Mouse (Mus musculus): ENCODE data around the gene Peli1. TPM values are rescaled to one million over a fixed set of nuclear protein-coding genes. Genes with fewer than 3 reads are reported as not detected.
A peak's percentile ranks its signal among the peaks of the same experiment; 100 is the strongest.

The Peli1 gene
- polyA plus RNA-seq, 1 experiment from 2014 or later, result 63.9 TPM

GRCm38 (mm10) chr11:21062071-21062470 lies 29.0 kb upstream of the Peli1 start:
- H3K27ac ChIP-seq (replicated peaks), result no peak overlapping the region
- no peak for DNase-seq (ENCODE audit: low spot score)
- 93% methylated on average over 2 of the region's 2 CpGs for WGBS
- peaks cover 3% of the 10 kb centered on the region; the same call in 1 of the 2 replicates for H3K4me1 ChIP-seq
- H3K27me3 ChIP-seq (replicated peaks; ENCODE audit: low read depth, poor library complexity, severe bottlenecking), result no peaks in the 10 kb centered on the region
- H3K36me3 ChIP-seq (replicated peaks), result no peaks in the 10 kb centered on the region
- H3K9me3 ChIP-seq, result no peaks in the 10 kb centered on the region
- H3K4me3 ChIP-seq, result no peak overlapping the region

- no peaks in the 10 kb centered on the region for H3K9me3 ChIP-seq
- no peak for DNase-seq (ENCODE audit: low spot score)
- WGBS, result 90% methylated on average over 3 of the region's 3 CpGs
- no peaks in the 10 kb centered on the region for H3K27me3 ChIP-seq (replicated peaks; ENCODE audit: low read depth, poor library complexity, severe bottlenecking)
- no peaks in the 10 kb centered on the region for H3K36me3 ChIP-seq (replicated peaks)
- H3K4me1 ChIP-seq, result peaks cover 3% of the 10 kb centered on the region; the same call in 1 of the 2 replicates
- H3K4me3 ChIP-seq, result no peak overlapping the region
- H3K27ac ChIP-seq (replicated peaks), result no peak overlapping the region
These were observed 27.8 kb upstream of the Peli1 start for GRCm38 (mm10) chr11:21063271-21063670.

- Histone ChIP-seq H3K9me3 (no peaks in the 10 kb centered on the region), H3K4me1 (peaks cover 4% of the 10 kb centered on the region; the same call in 1 of the 2 replicates), H3K36me3 (replicated peaks) (no peaks in the 10 kb centered on the region), H3K27ac (replicated peaks) (no peak overlapping the region), H3K27me3 (replicated peaks; ENCODE audit: low read depth, poor library complexity, severe bottlenecking) (no peaks in the 10 kb centered on the region), H3K4me3 (no peak overlapping the region)
- WGBS, result 75% methylated on average over 2 of the region's 2 CpGs
- DNase-seq (ENCODE audit: low spot score), result no peak
These were observed 11.7 kb upstream of the Peli1 start for GRCm38 (mm10) chr11:21079400-21079799.

GRCm38 (mm10) chr11:21079851-21080362 lies 11.2 kb upstream of the Peli1 start:
- DNase-seq (ENCODE audit: low spot score), result no peak
- WGBS, result 63% methylated on average over 3 of the region's 3 CpGs
- Histone ChIP-seq H3K27me3 (replicated peaks; ENCODE audit: low read depth, poor library complexity, severe bottlenecking) (no peaks in the 10 kb centered on the region), H3K4me1 (peaks cover 4% of the 10 kb centered on the region; the same call in 1 of the 2 replicates), H3K27ac (replicated peaks) (no peak overlapping the region), H3K36me3 (replicated peaks) (no peaks in the 10 kb centered on the region), H3K4me3 (no peak overlapping the region), H3K9me3 (no peaks in the 10 kb centered on the region)

- 82% methylated on average over 3 of the region's 3 CpGs for WGBS
- peaks cover 4% of the 10 kb centered on the region; the same call in 1 of the 2 replicates for H3K4me1 ChIP-seq
- no peaks in the 10 kb centered on the region for H3K9me3 ChIP-seq
- DNase-seq (ENCODE audit: low spot score), result no peak
- no peaks in the 10 kb centered on the region for H3K36me3 ChIP-seq (replicated peaks)
- no peak overlapping the region for H3K4me3 ChIP-seq
- no peaks in the 10 kb centered on the region for H3K27me3 ChIP-seq (replicated peaks; ENCODE audit: low read depth, poor library complexity, severe bottlenecking)
- H3K27ac ChIP-seq (replicated peaks), result no peak overlapping the region
These were observed 9.9 kb upstream of the Peli1 start for GRCm38 (mm10) chr11:21081169-21081568.

GRCm38 (mm10) chr11:21082711-21083110 lies 8.4 kb upstream of the Peli1 start:
- Histone ChIP-seq H3K4me3 (no peak overlapping the region), H3K27me3 (replicated peaks; ENCODE audit: low read depth, poor library complexity, severe bottlenecking) (no peaks in the 10 kb centered on the region), H3K4me1 (peaks cover 4% of the 10 kb centered on the region; the same call in 1 of the 2 replicates), H3K27ac (replicated peaks) (no peak overlapping the region), H3K9me3 (no peaks in the 10 kb centered on the region), H3K36me3 (replicated peaks) (no peaks in the 10 kb centered on the region)
- no peak for DNase-seq (ENCODE audit: low spot score)
- WGBS, result 41% methylated on average over 2 of the region's 2 CpGs

- Histone ChIP-seq H3K36me3 (replicated peaks) (no peaks in the 10 kb centered on the region), H3K27ac (replicated peaks) (no peak overlapping the region), H3K9me3 (no peaks in the 10 kb centered on the region), H3K4me1 (peaks cover 7% of the 10 kb centered on the region), H3K27me3 (replicated peaks; ENCODE audit: low read depth, poor library complexity, severe bottlenecking) (no peaks in the 10 kb centered on the region), H3K4me3 (no peak overlapping the region)
- no peak for DNase-seq (ENCODE audit: low spot score)
- 56% methylated on average over 2 of the region's 2 CpGs for WGBS
These were observed 2.7 kb upstream of the Peli1 start for GRCm38 (mm10) chr11:21088356-21088755.

GRCm38 (mm10) chr11:21089571-21089970 lies 1.5 kb upstream of the Peli1 start:
- no peaks in the 10 kb centered on the region for H3K9me3 ChIP-seq
- 59% methylated on average over 4 of the region's 4 CpGs for WGBS
- no peak overlapping the region for H3K27ac ChIP-seq (replicated peaks)
- H3K27me3 ChIP-seq (replicated peaks; ENCODE audit: low read depth, poor library complexity, severe bottlenecking), result no peaks in the 10 kb centered on the region
- no peak overlapping the region for H3K4me3 ChIP-seq
- H3K4me1 ChIP-seq, result peaks cover 18% of the 10 kb centered on the region
- peaks cover 3% of the 10 kb centered on the region; the same call in 1 of the 2 replicates for H3K36me3 ChIP-seq (replicated peaks)
- no peak for DNase-seq (ENCODE audit: low spot score)

- WGBS, result under 1% methylated on average over 99 of the region's 99 CpGs
- H3K9me3 ChIP-seq, result no peaks in the 10 kb centered on the region
- peaks cover 18% of the 10 kb centered on the region for H3K4me1 ChIP-seq
- H3K36me3 ChIP-seq (replicated peaks), result peaks cover 15% of the 10 kb centered on the region
- H3K4me3 ChIP-seq, result peak overlapping the region; percentile 94
- peak overlapping the region; percentile 99 for H3K27ac ChIP-seq (replicated peaks)
- no peaks in the 10 kb centered on the region for H3K27me3 ChIP-seq (replicated peaks; ENCODE audit: low read depth, poor library complexity, severe bottlenecking)
- DNase-seq (ENCODE audit: low spot score), result peak; percentile 75
These were observed 626 bp downstream of the Peli1 start for GRCm38 (mm10) chr11:21091428-21092405.

GRCm38 (mm10) chr11:21092621-21093020 lies 1.5 kb downstream of the Peli1 start:
- no peak for DNase-seq (ENCODE audit: low spot score)
- no peaks in the 10 kb centered on the region for H3K9me3 ChIP-seq
- H3K27ac ChIP-seq (replicated peaks), result peak overlapping the region; percentile 99
- H3K27me3 ChIP-seq (replicated peaks; ENCODE audit: low read depth, poor library complexity, severe bottlenecking), result no peaks in the 10 kb centered on the region
- WGBS, result 16% methylated on average over 7 of the region's 7 CpGs
- H3K36me3 ChIP-seq (replicated peaks), result peaks cover 18% of the 10 kb centered on the region
- peak overlapping the region; percentile 94 for H3K4me3 ChIP-seq
- peaks cover 18% of the 10 kb centered on the region for H3K4me1 ChIP-seq

- Histone ChIP-seq H3K36me3 (replicated peaks) (peaks cover 20% of the 10 kb centered on the region), H3K9me3 (no peaks in the 10 kb centered on the region), H3K4me1 (peaks cover 18% of the 10 kb centered on the region), H3K27me3 (replicated peaks; ENCODE audit: low read depth, poor library complexity, severe bottlenecking) (no peaks in the 10 kb centered on the region), H3K27ac (replicated peaks) (no peak overlapping the region), H3K4me3 (peak overlapping the region; percentile 94)
- DNase-seq (ENCODE audit: low spot score), result no peak
- 29% methylated on average over 3 of the region's 3 CpGs for WGBS
These were observed 2.2 kb downstream of the Peli1 start for GRCm38 (mm10) chr11:21093081-21093815.

GRCm38 (mm10) chr11:21096590-21096989 lies 5.5 kb downstream of the Peli1 start:
- Histone ChIP-seq H3K27me3 (replicated peaks; ENCODE audit: low read depth, poor library complexity, severe bottlenecking) (no peaks in the 10 kb centered on the region), H3K9me3 (no peaks in the 10 kb centered on the region), H3K36me3 (replicated peaks) (peaks cover 23% of the 10 kb centered on the region), H3K4me1 (peaks cover 14% of the 10 kb centered on the region), H3K4me3 (no peak overlapping the region), H3K27ac (replicated peaks) (no peak overlapping the region)
- WGBS, result 97% methylated on average over 2 of the region's 2 CpGs
- DNase-seq (ENCODE audit: low spot score), result no peak
